Mouse (Mus musculus) ES-E14 (cell line): ENCODE results near the gene Apbb2.

ENCODE experiments used
- MAFK ChIP-seq: IDR thresholded peaks from 2 replicates; pipeline ENCODE4 v1.6.1; 2014; ENCODE audit warnings: mild to moderate bottlenecking, low read depth, low read length, inconsistent platforms; ENCODE audit not compliant: insufficient read depth
- ZC3H11A ChIP-seq: IDR thresholded peaks from 2 replicates; pipeline ENCODE4 v1.6.1; 2012; ENCODE audit warnings: low read depth, mild to moderate bottlenecking, inconsistent platforms, low read length, borderline replicate concordance
- ZNF384 ChIP-seq: IDR thresholded peaks from 2 replicates; pipeline ENCODE4 v1.6.1; 2012; ENCODE audit warnings: low read depth, low read length, inconsistent platforms

- no peak for TF ChIP-seq ZNF384
- TF ChIP-seq ZC3H11A: no peak
- no peak for TF ChIP-seq MAFK
Measured at GRCm38 (mm10) chr5:66412821-66413220, 205.8 kb downstream of the Apbb2 start.
